Mouse (Mus musculus): Measurements from ENCODE around the gene Atp8b5.

Gene Atp8b5

GRCm38 (mm10) chr4:43383246-43384082 lies 116.5 kb downstream of the Atp8b5 start:
- no peak for ATAC-seq (ENCODE audit: low TSS enrichment)

- no peak for ATAC-seq (ENCODE audit: low TSS enrichment)
Observed at GRCm38 (mm10) chr4:43384083-43384460, 117.1 kb downstream of the Atp8b5 start.

- no peak for ATAC-seq (ENCODE audit: low TSS enrichment)
Observed at GRCm38 (mm10) chr4:43384541-43384940, 117.6 kb downstream of the Atp8b5 start.

- no peak for ATAC-seq (ENCODE audit: low TSS enrichment)
Observed at GRCm38 (mm10) chr4:43386932-43387331, 120.0 kb downstream of the Atp8b5 start.

- ATAC-seq (ENCODE audit: low TSS enrichment) = no peak
Observed at GRCm38 (mm10) chr4:43389390-43389789, 122.4 kb downstream of the Atp8b5 start.

- ATAC-seq (ENCODE audit: low TSS enrichment) = peak; percentile 29; the same call in 1 of the 2 replicates
Observed at GRCm38 (mm10) chr4:43389845-43390440, 123.0 kb downstream of the Atp8b5 start.

- no peak for ATAC-seq (ENCODE audit: low TSS enrichment)
Observed at GRCm38 (mm10) chr4:43391521-43392050, 124.6 kb downstream of the Atp8b5 start.

- no peak for ATAC-seq (ENCODE audit: low TSS enrichment)
Observed at GRCm38 (mm10) chr4:43394345-43394891, 127.5 kb downstream of the Atp8b5 start.

GRCm38 (mm10) chr4:43395147-43395546 lies 128.2 kb downstream of the Atp8b5 start:
- no peak for ATAC-seq (ENCODE audit: low TSS enrichment)

GRCm38 (mm10) chr4:43395836-43396235 lies 128.9 kb downstream of the Atp8b5 start:
- ATAC-seq (ENCODE audit: low TSS enrichment) = no peak

GRCm38 (mm10) chr4:43396381-43396780 lies 129.4 kb downstream of the Atp8b5 start:
- no peak for ATAC-seq (ENCODE audit: low TSS enrichment)

- 0 out of 2 replicates have a peak, but pooled peaks have one; percentile 13 for ATAC-seq (ENCODE audit: low TSS enrichment)
Observed at GRCm38 (mm10) chr4:43398014-43398413, 131.1 kb downstream of the Atp8b5 start.

- ATAC-seq (ENCODE audit: low TSS enrichment) = peak; percentile 24
Observed at GRCm38 (mm10) chr4:43398829-43399331, 131.9 kb downstream of the Atp8b5 start.

GRCm38 (mm10) chr4:43399391-43400131 lies 132.6 kb downstream of the Atp8b5 start:
- ATAC-seq (ENCODE audit: low TSS enrichment) = no peak

GRCm38 (mm10) chr4:43400976-43401375 lies 134.0 kb downstream of the Atp8b5 start:
- ATAC-seq (ENCODE audit: low TSS enrichment) = no peak

GRCm38 (mm10) chr4:43401486-43401885 lies 134.5 kb downstream of the Atp8b5 start:
- ATAC-seq (ENCODE audit: low TSS enrichment) = no peak

- no peak for ATAC-seq (ENCODE audit: low TSS enrichment)
Observed at GRCm38 (mm10) chr4:43402212-43402611, 135.3 kb downstream of the Atp8b5 start.

GRCm38 (mm10) chr4:43404697-43405096 lies 137.7 kb downstream of the Atp8b5 start:
- ATAC-seq (ENCODE audit: low TSS enrichment) = no peak

- peak; percentile 86 for ATAC-seq (ENCODE audit: low TSS enrichment)
Observed at GRCm38 (mm10) chr4:43406162-43406971, 139.4 kb downstream of the Atp8b5 start.

GRCm38 (mm10) chr4:43407071-43407920 lies 140.3 kb downstream of the Atp8b5 start:
- peak; percentile 24; the same call in 1 of the 2 replicates for ATAC-seq (ENCODE audit: low TSS enrichment)

All from frontal cortex, adult (tissue).